12 mouse cellular contexts compared by ENCODE assay signal in genomic region chr3:94659142-94659748, GRCm38 (mm10). TPM values are rescaled to one million over a fixed set of nuclear protein-coding genes. Genes with fewer than 3 reads are reported as not detected.
DNase-seq lines count a peak whose midpoint lies in the region; ATAC-seq and TF ChIP-seq lines count a peak whose summit lies in the region.
"Not testable (repeated sequence)": the region's sequence is repeated elsewhere in the genome, so short reads cannot be mapped to it uniquely, and the experiment has no call there.
"Had no signal": no experiment of that assay in that cellular context is flagged by ENCODE, and none has a peak within 500 bp of the region (broad histone marks: within the 10 kb centered on the region; RNA-seq: fewer than 3 reads in every experiment).

No protein-coding gene starts in this region.

- H3K4me1 ChIP-seq in hindbrain, embryonic 16.5 days (ENCODE audit: control insufficient read depth, insufficient read depth, low read depth, low read length); lung, postnatal 0 days (ENCODE audit: insufficient read depth, low read depth, low read length); neural tube, embryonic 15.5 days: not testable (repeated sequence)

- peak overlapping the region; percentile 31 for H3K4me3 ChIP-seq in gastrocnemius, adult 2 months
- H3K4me3 ChIP-seq in hindbrain, embryonic 16.5 days (ENCODE audit: low read length), result peak overlapping the region; percentile 8
- H3K4me3 ChIP-seq in lung, postnatal 0 days (ENCODE audit: low read depth, low read length), result not testable (repeated sequence)
- peak overlapping the region; percentile 22; the same call in 1 of the 2 replicates for H3K4me3 ChIP-seq in neural tube, embryonic 15.5 days (replicated peaks)

- peak; percentile 40 for DNase-seq in CD4-positive helper T cell, adult 2 months (ENCODE audit: low read depth, low spot score)
- DNase-seq in adrenal gland, postnatal 14 days, result peak; percentile 9
- peak; percentile 12 for DNase-seq in embryo, embryonic 9.5 days (ENCODE audit: extremely low spot score)
- DNase-seq in gastrocnemius, adult 2 months, result not testable (repeated sequence)
- DNase-seq in kidney, postnatal 36 days, result peak; percentile 45 to 77
- peak; percentile 87 for DNase-seq in lung, postnatal 0 days (ENCODE audit: low spot score)

- intact Hi-C loops in gastrocnemius, adult 2 months (cut with DNase I), result not testable (repeated sequence)

- H3K27ac ChIP-seq in gastrocnemius, adult 2 months; hindbrain, embryonic 16.5 days (ENCODE audit: low read depth, low read length); neural tube, embryonic 15.5 days (replicated peaks): not testable (repeated sequence)
- peak overlapping the region; percentile 51; the same call in 1 of the 2 replicates for H3K27ac ChIP-seq in lung, postnatal 0 days (ENCODE audit: low read length)

- peak overlapping the region; percentile 37 for H3K4me2 ChIP-seq in hindbrain, embryonic 16.5 days (ENCODE audit: low read length)
- H3K4me2 ChIP-seq in lung, postnatal 0 days (replicated peaks; ENCODE audit: low read depth, low read length), result peak overlapping the region; percentile 19; the same call in 1 of the 2 replicates
- peak overlapping the region; percentile 50 for H3K4me2 ChIP-seq in neural tube, embryonic 15.5 days

- TF ChIP-seq CTCF in gastrocnemius, adult 2 months (IDR thresholded peaks at IDR 0.05), result not testable (repeated sequence)
- TF ChIP-seq CTCF in lung, postnatal 0 days (IDR thresholded peaks at IDR 0.05), result peak; percentile 26; the same call in 1 of the 2 replicates

- H3K27me3 ChIP-seq in hindbrain, embryonic 16.5 days (replicated peaks; ENCODE audit: control insufficient read depth, insufficient read depth, low read length); lung, postnatal 0 days (replicated peaks; ENCODE audit: insufficient read depth, low read length); neural tube, embryonic 15.5 days (replicated peaks): not testable (repeated sequence)

- not testable (repeated sequence) for H3K9me3 ChIP-seq in hindbrain, embryonic 16.5 days (ENCODE audit: control insufficient read depth, low read length); lung, postnatal 0 days (ENCODE audit: low read length); neural tube, embryonic 15.5 days (replicated peaks)

- not testable (repeated sequence) for H3K9ac ChIP-seq in hindbrain, embryonic 16.5 days (ENCODE audit: low read depth, low read length); lung, postnatal 0 days (replicated peaks; ENCODE audit: low read depth); neural tube, embryonic 15.5 days (replicated peaks)

- 37% methylated on average over 7 of the region's 10 CpGs for WGBS in hindbrain, embryonic 16.5 days
- WGBS in lung, postnatal 0 days, result 30% methylated on average over 7 of the region's 10 CpGs
- WGBS in neural tube, embryonic 15.5 days, result 29% methylated on average over 8 of the region's 10 CpGs

- H3K36me3 ChIP-seq in hindbrain, embryonic 16.5 days (ENCODE audit: control insufficient read depth, insufficient read depth, low read length); lung, postnatal 0 days (ENCODE audit: insufficient read depth, low read length); neural tube, embryonic 15.5 days: not testable (repeated sequence)

- not testable (repeated sequence) for TF ChIP-seq EP300 in lung, postnatal 0 days (IDR thresholded peaks at IDR 0.05)

- peak; percentile 81 for ATAC-seq in hindbrain, embryonic 16.5 days
- peak; percentile 89 for ATAC-seq in lung, postnatal 0 days
- peak; percentile 65 for ATAC-seq in neural tube, embryonic 15.5 days (ENCODE audit: low FRiP score)

RNA-seq across cellular contexts. Expression of gene Tuft1, which starts 0.6 kb away (rescaled TPM):
- total RNA-seq in adrenal gland, postnatal 14 days (2021), result 7.1 and 7.4 TPM in 2 replicates
- total RNA-seq in gastrocnemius, adult 2 months (2021), result 1 to 10 TPM in 1 of 2 experiments, under 1 TPM in 1; 0.92 to 2.2 TPM
- polyA plus RNA-seq in hindbrain, embryonic 16.5 days (2015; fragmentation: Nextera tagmentation; extraction: Ambion mirVana), result 9.0 TPM in 2 replicates
- 16.9 and 19.5 TPM in 2 replicates for polyA plus RNA-seq in lung, postnatal 0 days (2015; fragmentation: Nextera tagmentation; extraction: Ambion mirVana)
- 5.3 and 5.6 TPM in 2 replicates for polyA plus RNA-seq in neural tube, embryonic 15.5 days (2015; fragmentation: Nextera tagmentation; extraction: Ambion mirVana)

RNA-seq across cellular contexts. Expression of gene Gm10972, which starts 16.3 kb away (rescaled TPM):
- not detected in 2 replicates for total RNA-seq in adrenal gland, postnatal 14 days (2021)
- not detected for total RNA-seq in gastrocnemius, adult 2 months (2021)
- polyA plus RNA-seq in hindbrain, embryonic 16.5 days (2015; fragmentation: Nextera tagmentation; extraction: Ambion mirVana), result not detected in 2 replicates
- not detected in 2 replicates for polyA plus RNA-seq in lung, postnatal 0 days (2015; fragmentation: Nextera tagmentation; extraction: Ambion mirVana)
- polyA plus RNA-seq in neural tube, embryonic 15.5 days (2015; fragmentation: Nextera tagmentation; extraction: Ambion mirVana), result not detected in 2 replicates
- total RNA-seq: gastrocnemius, postnatal 4 days; layer of hippocampus, postnatal 36 days; monocyte, adult 5-6 weeks had no signal
- polyA plus RNA-seq: urinary bladder, adult 2 months had no signal

RNA-seq across cellular contexts. Expression of gene Selenbp2, which starts 34.1 kb away (rescaled TPM):
- total RNA-seq in adrenal gland, postnatal 14 days (2021), result 17.3 and 89.6 TPM in 2 replicates
- 1 to 10 TPM in 1 of 2 experiments, under 1 TPM in 1; 0.89 to 3.0 TPM for total RNA-seq in gastrocnemius, adult 2 months (2021)
- 0.75 TPM in 1 of 2 replicates, not detected in the other for polyA plus RNA-seq in hindbrain, embryonic 16.5 days (2015; fragmentation: Nextera tagmentation; extraction: Ambion mirVana)
- 7.8 and 8.5 TPM in 2 replicates for polyA plus RNA-seq in lung, postnatal 0 days (2015; fragmentation: Nextera tagmentation; extraction: Ambion mirVana)
- polyA plus RNA-seq in neural tube, embryonic 15.5 days (2015; fragmentation: Nextera tagmentation; extraction: Ambion mirVana), result 0.35 and 1.3 TPM in 2 replicates
- total RNA-seq: monocyte, adult 5-6 weeks had no signal
